Comparison of ENCODE assay signal across 18 mouse cellular contexts in the genomic region with DNA sequence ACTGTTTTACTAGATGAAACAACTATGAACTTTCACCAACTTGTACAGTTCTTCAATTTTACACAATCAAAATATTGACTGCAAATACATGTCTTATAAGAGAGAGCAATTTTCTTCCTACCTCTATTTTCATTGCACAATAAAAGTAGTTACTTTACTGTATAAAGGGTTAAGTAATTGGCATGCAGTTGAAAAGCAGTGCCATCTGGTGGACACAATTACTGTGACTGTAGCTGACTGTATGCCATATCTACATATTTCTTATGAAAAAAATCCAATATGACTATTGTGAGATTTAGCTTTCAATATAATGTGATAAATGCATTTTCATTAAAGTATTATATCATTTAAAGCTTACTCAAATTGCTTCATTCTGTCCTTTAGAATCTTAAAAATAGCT. TPM values are rescaled to one million over a fixed set of nuclear protein-coding genes. Genes with fewer than 3 reads are reported as not detected.
DNase-seq lines count a peak whose midpoint lies in the region; ATAC-seq and TF ChIP-seq lines count a peak whose summit lies in the region.
"Had no signal": no experiment of that assay in that cellular context is flagged by ENCODE, and none has a peak within 500 bp of the region (broad histone marks: within the 10 kb centered on the region; RNA-seq: fewer than 3 reads in every experiment).

No protein-coding gene starts in this region.

- H3K4me1 ChIP-seq in hindbrain, embryonic 14.5 days (replicated peaks; ENCODE audit: control insufficient read depth, insufficient read depth, low read length) = no peaks in the 10 kb centered on the region
- no peaks in the 10 kb centered on the region for H3K4me1 ChIP-seq in hindbrain, embryonic 16.5 days (ENCODE audit: control insufficient read depth, insufficient read depth, low read depth, low read length)
- H3K4me1 ChIP-seq in thymus, adult 2 months (replicated peaks; ENCODE audit: control insufficient read depth, insufficient read depth, low read length) = no peaks in the 10 kb centered on the region
- H3K4me1 ChIP-seq: liver, embryonic 15.5 days; neural tube, embryonic 13.5 days; stomach, embryonic 15.5 days had no signal

- H3K9ac ChIP-seq in hindbrain, embryonic 14.5 days = no peak overlapping the region
- no peak overlapping the region for H3K9ac ChIP-seq in hindbrain, embryonic 16.5 days (ENCODE audit: low read depth, low read length)
- H3K9ac ChIP-seq: liver, embryonic 15.5 days; neural tube, embryonic 13.5 days; stomach, embryonic 15.5 days had no signal

- peak; percentile 58 for DNase-seq in hindbrain, embryonic 14.5 days (ENCODE audit: low spot score)
- DNase-seq in thymus, postnatal 0 days (ENCODE audit: low spot score) = peak; percentile 12
- no peak for DNase-seq in thymus, adult 2 months
- DNase-seq in brain, embryonic 14.5 days (ENCODE audit: low read depth) = peak; percentile 41
- DNase-seq in spleen, postnatal 36 days (ENCODE audit: low spot score in 2 of 2) = no peak
- no peak for DNase-seq in kidney, postnatal 14 days
- no peak for DNase-seq in layer of hippocampus, postnatal 14 days (ENCODE audit: low spot score in 2 of 2)
- DNase-seq: adrenal gland, postnatal 36 days; cerebellum, adult 8-10 months; kidney, postnatal 25 days; right cerebral cortex, postnatal 14 days had no signal

- TF ChIP-seq POLR2A in thymus, adult 2 months (IDR thresholded peaks at IDR 0.05; ENCODE audit: control insufficient read depth, extremely low read depth, insufficient read depth, low read length, poor library complexity) = no peak
- TF ChIP-seq POLR2A in brain, embryonic 14.5 days (IDR thresholded peaks at IDR 0.05; ENCODE audit: borderline replicate concordance, extremely low read depth, insufficient read depth, insufficient read length, poor library complexity, severe bottlenecking) = no peak

- TF ChIP-seq CTCF in thymus, adult 2 months (IDR thresholded peaks at IDR 0.05; ENCODE audit: borderline replicate concordance, control insufficient read depth, extremely low read depth, insufficient read depth, low read length, poor library complexity) = no peak
- no peak for TF ChIP-seq CTCF in brain, embryonic 14.5 days (IDR thresholded peaks at IDR 0.05; ENCODE audit: borderline replicate concordance, extremely low read depth, insufficient read depth, insufficient read length)

- H3K4me3 ChIP-seq in hindbrain, embryonic 14.5 days (replicated peaks; ENCODE audit: low read length) = no peak overlapping the region
- H3K4me3 ChIP-seq in hindbrain, embryonic 16.5 days (ENCODE audit: low read length) = no peak overlapping the region
- H3K4me3 ChIP-seq in thymus, adult 2 months (ENCODE audit: control insufficient read depth, insufficient read depth, low read length) = no peak overlapping the region
- H3K4me3 ChIP-seq: liver, embryonic 15.5 days; neural tube, embryonic 13.5 days; stomach, embryonic 15.5 days had no signal

- H3K27me3 ChIP-seq in hindbrain, embryonic 14.5 days (ENCODE audit: control insufficient read depth, insufficient read depth, low read length) = no peaks in the 10 kb centered on the region
- H3K27me3 ChIP-seq in hindbrain, embryonic 16.5 days (replicated peaks; ENCODE audit: control insufficient read depth, insufficient read depth, low read length) = no peaks in the 10 kb centered on the region
- H3K27me3 ChIP-seq in thymus, adult 2 months (ENCODE audit: control insufficient read depth, insufficient read depth, low read length) = no peaks in the 10 kb centered on the region
- H3K27me3 ChIP-seq: liver, embryonic 15.5 days; neural tube, embryonic 13.5 days; stomach, embryonic 15.5 days had no signal

- no peaks in the 10 kb centered on the region for H3K9me3 ChIP-seq in hindbrain, embryonic 14.5 days (ENCODE audit: control insufficient read depth, low read length)
- H3K9me3 ChIP-seq in hindbrain, embryonic 16.5 days (ENCODE audit: control insufficient read depth, low read length) = no peaks in the 10 kb centered on the region
- H3K9me3 ChIP-seq: liver, embryonic 15.5 days; neural tube, embryonic 13.5 days; stomach, embryonic 15.5 days had no signal

- no peaks in the 10 kb centered on the region for H3K36me3 ChIP-seq in hindbrain, embryonic 14.5 days (replicated peaks; ENCODE audit: control insufficient read depth, insufficient read depth)
- H3K36me3 ChIP-seq in hindbrain, embryonic 16.5 days (ENCODE audit: control insufficient read depth, insufficient read depth, low read length) = no peaks in the 10 kb centered on the region
- no peaks in the 10 kb centered on the region for H3K36me3 ChIP-seq in thymus, adult 2 months (ENCODE audit: control insufficient read depth, insufficient read depth, low read length)
- H3K36me3 ChIP-seq: liver, embryonic 15.5 days; neural tube, embryonic 13.5 days; stomach, embryonic 15.5 days had no signal

- ATAC-seq in hindbrain, embryonic 14.5 days (ENCODE audit: low FRiP score) = no peak
- no peak for ATAC-seq in hindbrain, embryonic 16.5 days

- no peak overlapping the region for H3K4me2 ChIP-seq in hindbrain, embryonic 14.5 days (replicated peaks)
- no peak overlapping the region for H3K4me2 ChIP-seq in hindbrain, embryonic 16.5 days (ENCODE audit: low read length)
- H3K4me2 ChIP-seq: liver, embryonic 15.5 days; neural tube, embryonic 13.5 days; stomach, embryonic 15.5 days had no signal

- no peak overlapping the region for H3K27ac ChIP-seq in hindbrain, embryonic 14.5 days
- no peak overlapping the region for H3K27ac ChIP-seq in hindbrain, embryonic 16.5 days (ENCODE audit: low read depth, low read length)
- no peak overlapping the region for H3K27ac ChIP-seq in thymus, adult 2 months (ENCODE audit: control insufficient read depth, insufficient read depth, low read length)
- H3K27ac ChIP-seq: liver, embryonic 15.5 days; neural tube, embryonic 13.5 days; stomach, embryonic 15.5 days had no signal

RNA-seq across cellular contexts. Expression of a gene that starts 19.1 kb away (rescaled TPM):
- not detected in 2 replicates for polyA plus RNA-seq in hindbrain, embryonic 14.5 days (2014; fragmentation: Nextera tagmentation; extraction: Ambion mirVana)
- polyA plus RNA-seq in hindbrain, embryonic 16.5 days (2015; fragmentation: Nextera tagmentation; extraction: Ambion mirVana) = not detected in 2 replicates
- not detected in 2 replicates for polyA plus RNA-seq in thymus, postnatal 0 days (2015; fragmentation: Nextera tagmentation; extraction: Ambion mirVana)
- polyA plus RNA-seq in thymus, adult 2 months (2012; rRNA removed) = not detected in 2 replicates
- not detected in 2 replicates for polyA plus RNA-seq in brain, embryonic 14.5 days (2012; rRNA removed)
- total RNA-seq in layer of hippocampus, postnatal 14 days (2021) = not detected
- total RNA-seq: adrenal gland, postnatal 36 days; hematopoietic stem cell, adult 5-6 weeks; left cerebral cortex, adult 8-10 months had no signal
- polyA plus RNA-seq: gonadal fat pad, adult 2 months; liver, embryonic 15.5 days; neural tube, embryonic 13.5 days; stomach, embryonic 15.5 days had no signal

RNA-seq across cellular contexts. Expression of a gene that starts 25.1 kb away (rescaled TPM):
- polyA plus RNA-seq in hindbrain, embryonic 14.5 days (2014; fragmentation: Nextera tagmentation; extraction: Ambion mirVana) = not detected in 2 replicates
- not detected in 2 replicates for polyA plus RNA-seq in hindbrain, embryonic 16.5 days (2015; fragmentation: Nextera tagmentation; extraction: Ambion mirVana)
- polyA plus RNA-seq in thymus, postnatal 0 days (2015; fragmentation: Nextera tagmentation; extraction: Ambion mirVana) = not detected in 2 replicates
- not detected in 2 replicates for polyA plus RNA-seq in thymus, adult 2 months (2012; rRNA removed)
- not detected in 2 replicates for polyA plus RNA-seq in brain, embryonic 14.5 days (2012; rRNA removed)
- total RNA-seq in layer of hippocampus, postnatal 14 days (2021) = not detected
- total RNA-seq: adrenal gland, postnatal 36 days; hematopoietic stem cell, adult 5-6 weeks; left cerebral cortex, adult 8-10 months had no signal
- polyA plus RNA-seq: gonadal fat pad, adult 2 months; liver, embryonic 15.5 days; neural tube, embryonic 13.5 days; stomach, embryonic 15.5 days had no signal

RNA-seq across cellular contexts. Expression of a gene that starts 33.7 kb away (rescaled TPM):
- not detected in 2 replicates for polyA plus RNA-seq in hindbrain, embryonic 14.5 days (2014; fragmentation: Nextera tagmentation; extraction: Ambion mirVana)
- not detected in 2 replicates for polyA plus RNA-seq in hindbrain, embryonic 16.5 days (2015; fragmentation: Nextera tagmentation; extraction: Ambion mirVana)
- polyA plus RNA-seq in thymus, postnatal 0 days (2015; fragmentation: Nextera tagmentation; extraction: Ambion mirVana) = not detected in 2 replicates
- polyA plus RNA-seq in thymus, adult 2 months (2012; rRNA removed) = not detected in 2 replicates
- polyA plus RNA-seq in brain, embryonic 14.5 days (2012; rRNA removed) = not detected in 2 replicates
- total RNA-seq in layer of hippocampus, postnatal 14 days (2021) = not detected
- total RNA-seq: adrenal gland, postnatal 36 days; hematopoietic stem cell, adult 5-6 weeks; left cerebral cortex, adult 8-10 months had no signal
- polyA plus RNA-seq: gonadal fat pad, adult 2 months; liver, embryonic 15.5 days; neural tube, embryonic 13.5 days; stomach, embryonic 15.5 days had no signal

Comparison
In these comparisons a context has a peak if more than half of its experiments do, and no peak if none do; other contexts are left out.
1. DNase-seq: peak in hindbrain, embryonic 14.5 days (single experiment), thymus, postnatal 0 days (single experiment) and brain, embryonic 14.5 days (single experiment); none in thymus, adult 2 months (single experiment), spleen, postnatal 36 days (0 of 2), kidney, postnatal 14 days (single experiment) and layer of hippocampus, postnatal 14 days (0 of 2).